Mouse (Mus musculus) C2C12 (cell line): ENCODE data around the gene Ada.

Experiments
- CTCF ChIP-seq: IDR thresholded peaks from one replicate; pipeline ENCODE4 v1.5.1; 2011; ENCODE audit not compliant: control insufficient read depth, insufficient read depth, insufficient read length
- MAX ChIP-seq: IDR thresholded peaks from one replicate; pipeline ENCODE4 v1.6.1; 2011; ENCODE audit warnings: mild to moderate bottlenecking, control low read depth
- USF1 ChIP-seq: IDR thresholded peaks from one replicate; pipeline ENCODE4 v1.6.1; 2011; ENCODE audit warnings: low read depth, mild to moderate bottlenecking, control low read depth, moderate library complexity

GRCm38 (mm10) chr2:163710606-163711159 lies 39.4 kb downstream of the Ada start:
- no peak for TF ChIP-seq CTCF
- TF ChIP-seq USF1 = no peak
- TF ChIP-seq MAX = no peak
